Mouse (Mus musculus): ENCODE measurements around the gene Ina. TPM values are rescaled to one million over a fixed set of nuclear protein-coding genes. Genes with fewer than 3 reads are reported as not detected.

The Ina gene
- total RNA-seq, 2 experiments from 2014 or later = not detected

DNA sequence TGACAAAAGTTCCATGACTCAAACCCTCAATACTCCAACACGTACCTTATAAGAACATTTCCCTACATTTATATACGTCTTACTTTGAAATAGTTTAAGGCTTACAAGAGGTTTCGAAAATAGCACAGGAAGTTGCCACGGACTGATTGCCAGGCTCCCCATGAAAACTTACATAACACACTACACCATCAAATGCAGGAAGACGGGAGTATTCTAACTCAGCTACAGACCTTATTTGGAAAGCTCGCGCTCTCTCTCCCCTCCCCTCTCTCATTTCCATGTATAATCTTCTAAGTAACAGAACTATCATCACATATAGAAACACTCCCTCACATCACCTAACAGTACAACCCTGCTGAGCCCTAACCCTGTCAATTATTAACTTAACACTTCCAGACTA lies 5.1 kb upstream of the Ina start:
- ATAC-seq (replicated peaks; ENCODE audit: low FRiP score, poor library complexity, severe bottlenecking) = no peak

DNA sequence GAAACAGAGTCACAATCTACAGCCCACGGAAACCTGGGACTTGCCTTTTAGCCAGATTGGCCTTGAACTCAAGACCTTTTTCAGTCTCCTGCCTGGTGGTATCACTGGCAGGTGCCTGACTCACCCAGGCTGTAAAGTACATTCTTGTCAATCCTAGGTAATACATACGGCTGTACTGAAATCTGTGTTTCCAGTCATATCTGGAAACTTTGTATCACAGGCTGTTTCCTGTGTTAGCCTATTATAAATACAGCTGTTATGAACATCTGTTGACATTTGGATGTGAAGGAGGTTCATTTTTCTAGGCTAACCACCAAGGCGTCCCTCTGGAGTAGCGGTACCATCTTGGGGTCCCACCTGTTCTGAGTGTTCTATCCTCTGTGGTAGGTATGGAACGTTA lies 4.6 kb upstream of the Ina start:
- ATAC-seq (replicated peaks; ENCODE audit: low FRiP score, poor library complexity, severe bottlenecking) = no peak

DNA sequence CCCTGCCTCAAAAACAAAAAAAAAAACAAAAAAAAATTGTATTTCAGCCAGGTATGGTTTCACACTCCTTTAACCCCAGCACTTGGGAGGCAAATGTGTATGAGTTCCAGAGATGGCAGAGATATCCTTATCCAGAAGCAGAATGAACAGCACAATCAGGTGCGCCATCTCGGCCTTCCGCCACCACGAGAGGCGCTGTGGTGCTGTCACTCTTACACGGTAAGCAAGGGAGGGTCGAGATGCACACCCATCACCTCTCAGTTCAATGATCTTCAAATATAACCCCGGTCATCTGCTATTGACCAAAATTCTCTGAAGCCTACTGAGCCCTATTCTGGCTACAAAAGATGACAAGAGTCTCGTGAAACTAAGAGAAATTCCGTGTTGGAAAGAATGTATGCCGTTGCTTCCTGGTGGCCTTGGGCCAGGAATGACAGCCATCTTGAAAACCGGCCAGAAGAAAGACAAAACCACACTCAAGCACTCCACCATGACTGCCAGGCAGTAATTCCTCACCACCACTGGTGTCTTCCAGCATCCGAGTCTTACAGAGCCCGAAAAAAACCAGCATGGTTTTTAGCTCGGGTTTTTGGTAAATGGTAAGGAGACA lies 1.9 kb upstream of the Ina start:
- no peak for ATAC-seq (replicated peaks; ENCODE audit: low FRiP score, poor library complexity, severe bottlenecking)

DNA sequence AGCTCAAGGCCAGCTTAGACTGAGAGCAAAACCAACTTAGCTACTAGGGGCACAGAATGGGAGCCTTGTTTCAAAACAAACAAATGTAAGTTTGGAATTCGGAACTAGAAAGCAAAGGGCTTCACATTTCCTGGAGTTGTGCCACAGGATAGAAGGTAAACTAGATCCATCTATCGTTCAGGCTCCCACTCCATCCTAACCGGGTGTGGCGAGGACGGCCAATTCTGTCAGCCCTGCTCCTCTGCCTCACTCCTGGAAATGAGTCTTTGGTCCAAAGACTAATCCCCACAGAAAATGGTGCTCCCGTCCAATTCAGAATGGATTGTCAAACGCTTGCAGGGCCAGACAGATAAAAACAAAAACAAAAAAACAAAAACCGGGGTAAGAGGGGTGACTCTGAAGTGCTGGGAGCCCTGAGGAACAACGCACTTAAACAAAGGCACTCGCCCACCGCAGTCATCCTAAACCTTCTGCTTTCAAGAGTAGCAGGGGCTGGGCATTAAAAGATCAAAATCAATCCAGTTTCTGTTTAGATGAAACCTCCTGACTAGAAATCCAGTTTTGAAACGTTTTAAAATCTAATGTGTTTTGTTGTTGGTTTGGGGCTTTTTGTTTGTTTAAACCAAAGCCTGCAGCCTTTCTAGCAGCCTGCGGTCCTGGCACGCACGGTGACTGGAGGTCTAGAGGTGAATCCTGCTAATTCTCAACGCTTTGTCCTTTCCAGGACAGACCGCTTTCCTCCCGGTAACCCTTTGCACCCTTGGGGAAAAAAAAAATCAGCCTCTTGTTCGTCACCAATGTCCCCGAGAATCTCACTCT lies 949 bp upstream of the Ina start:
- no peak for ATAC-seq (replicated peaks; ENCODE audit: low FRiP score, poor library complexity, severe bottlenecking)

DNA sequence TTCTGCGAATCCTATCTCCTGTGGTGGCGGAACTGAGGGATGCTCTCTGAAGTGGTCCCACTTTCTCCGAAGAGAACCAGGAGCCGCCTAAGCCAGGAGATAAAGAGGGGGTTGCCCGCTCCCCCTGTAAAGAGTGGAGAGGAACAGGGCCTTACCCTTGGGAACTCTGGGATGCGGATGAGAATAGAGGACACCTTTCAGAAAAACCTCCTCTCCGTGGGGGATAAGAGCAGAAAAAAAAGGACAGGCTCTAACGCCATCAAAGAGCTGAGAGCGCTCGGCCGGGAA lies 395 bp upstream of the Ina start:
- no peak for ATAC-seq (replicated peaks; ENCODE audit: low FRiP score, poor library complexity, severe bottlenecking)

DNA sequence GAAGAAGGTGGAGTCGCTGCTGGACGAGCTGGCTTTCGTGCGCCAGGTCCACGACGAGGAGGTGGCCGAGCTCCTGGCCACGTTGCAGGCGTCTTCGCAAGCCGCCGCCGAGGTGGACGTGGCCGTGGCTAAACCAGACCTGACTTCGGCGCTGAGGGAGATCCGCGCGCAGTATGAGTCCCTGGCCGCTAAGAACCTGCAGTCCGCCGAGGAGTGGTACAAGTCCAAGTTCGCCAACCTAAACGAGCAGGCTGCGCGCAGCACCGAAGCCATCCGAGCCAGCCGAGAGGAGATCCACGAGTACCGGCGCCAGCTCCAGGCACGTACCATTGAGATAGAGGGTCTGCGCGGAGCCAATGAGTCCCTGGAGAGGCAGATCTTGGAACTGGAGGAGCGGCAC lies 898 bp downstream of the Ina start:
- ATAC-seq (replicated peaks; ENCODE audit: low FRiP score, poor library complexity, severe bottlenecking) = no peak

DNA sequence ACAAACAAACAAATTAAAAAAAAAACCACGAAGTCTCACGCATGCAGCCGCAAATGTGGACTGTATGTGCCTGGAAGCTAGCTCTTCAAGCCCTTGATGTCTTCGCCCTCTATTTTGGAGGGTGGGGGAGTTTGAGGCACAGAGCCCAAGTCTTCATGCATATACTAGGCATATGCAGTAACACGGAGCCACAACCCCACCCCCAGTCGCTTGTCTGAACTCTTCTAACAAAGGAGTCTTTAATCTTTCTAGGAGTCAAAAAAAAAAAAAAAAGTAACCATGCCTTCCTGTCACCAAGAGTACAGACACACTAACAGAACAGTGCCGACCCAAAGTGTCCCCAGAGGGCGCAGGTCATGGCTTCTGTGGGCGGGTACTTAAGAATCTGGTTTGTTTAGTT lies 1.5 kb downstream of the Ina start:
- ATAC-seq (replicated peaks; ENCODE audit: low FRiP score, poor library complexity, severe bottlenecking) = no peak

DNA sequence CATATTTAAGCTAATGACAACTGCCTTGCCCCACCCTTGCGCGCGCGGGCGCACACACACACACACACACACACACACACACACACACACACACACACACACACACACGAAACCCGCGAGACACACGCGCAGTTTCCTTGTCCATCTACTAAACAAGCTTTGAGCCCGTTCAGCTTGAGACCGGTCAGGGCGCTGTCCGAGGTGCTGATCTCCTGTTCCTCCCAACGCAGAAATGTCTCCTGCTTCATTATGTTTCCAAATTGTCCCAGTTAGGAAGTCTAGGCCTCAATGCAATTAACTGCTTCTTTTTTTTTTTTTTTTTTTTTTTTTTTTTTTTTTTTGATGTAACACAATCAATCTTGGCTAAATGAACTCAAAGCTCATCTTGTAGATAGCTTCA lies 2.0 kb downstream of the Ina start:
- ATAC-seq (replicated peaks; ENCODE audit: low FRiP score, poor library complexity, severe bottlenecking) = no peak

DNA sequence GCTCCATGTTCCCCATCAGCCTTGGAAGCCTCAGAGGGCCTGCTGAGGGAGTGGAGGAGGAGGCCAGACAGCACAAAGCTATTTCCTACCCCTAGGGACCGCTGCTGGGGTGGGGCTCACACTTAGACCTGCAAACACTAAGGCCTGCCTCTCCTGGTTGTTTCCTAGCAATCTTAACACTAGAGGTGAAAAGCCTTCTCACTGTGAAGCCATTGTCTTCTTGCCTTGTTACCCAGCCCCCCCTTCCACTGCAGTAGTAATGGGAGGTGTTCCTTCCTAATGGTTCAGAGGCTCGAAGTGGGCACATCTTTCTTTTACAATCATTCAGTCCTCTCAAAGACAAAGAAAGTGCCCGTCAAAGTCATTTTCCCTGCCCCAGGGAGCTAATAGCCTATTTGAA lies 3.3 kb downstream of the Ina start:
- ATAC-seq (replicated peaks; ENCODE audit: low FRiP score, poor library complexity, severe bottlenecking) = no peak

DNA sequence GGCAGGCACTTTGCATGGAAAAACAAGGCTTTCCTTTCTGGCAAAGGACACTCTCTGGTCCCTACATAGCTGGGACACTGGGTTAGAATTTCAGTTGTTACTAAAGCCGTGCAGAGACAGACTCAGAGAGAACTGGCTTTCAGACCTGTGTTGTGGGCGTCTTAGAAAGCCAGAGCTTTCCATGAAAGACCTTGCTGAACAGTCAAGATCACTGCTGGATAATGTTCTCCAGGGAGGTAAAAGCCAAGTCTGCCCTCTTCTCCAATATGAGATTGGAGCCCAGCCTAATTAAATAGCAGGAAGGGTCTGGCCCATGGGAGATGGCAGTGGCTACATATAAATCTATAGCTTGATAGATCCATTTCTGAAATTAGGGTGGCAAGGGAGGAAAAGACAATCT lies 3.8 kb downstream of the Ina start:
- ATAC-seq (replicated peaks; ENCODE audit: low FRiP score, poor library complexity, severe bottlenecking) = no peak

DNA sequence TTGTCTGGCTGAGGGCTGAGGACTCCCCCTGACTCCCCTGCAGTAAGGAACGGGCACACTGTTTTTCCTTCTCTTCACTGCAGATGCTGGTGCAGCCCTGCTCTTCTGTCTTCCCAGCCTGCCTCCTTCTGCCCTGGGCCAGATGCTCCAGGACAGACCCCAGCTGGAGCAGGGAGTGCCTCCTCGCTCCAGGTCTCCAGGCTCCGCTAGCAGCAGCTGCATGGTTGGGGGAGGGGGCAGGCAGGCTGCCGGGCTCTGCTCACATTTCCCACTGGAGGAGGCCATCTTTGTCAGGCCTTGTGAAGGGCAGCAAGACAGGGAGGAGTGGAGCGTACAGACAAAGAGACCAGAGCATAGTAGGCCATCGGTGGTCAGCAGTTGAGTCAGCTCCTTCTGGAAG lies 4.8 kb downstream of the Ina start:
- ATAC-seq (replicated peaks; ENCODE audit: low FRiP score, poor library complexity, severe bottlenecking) = no peak

DNA sequence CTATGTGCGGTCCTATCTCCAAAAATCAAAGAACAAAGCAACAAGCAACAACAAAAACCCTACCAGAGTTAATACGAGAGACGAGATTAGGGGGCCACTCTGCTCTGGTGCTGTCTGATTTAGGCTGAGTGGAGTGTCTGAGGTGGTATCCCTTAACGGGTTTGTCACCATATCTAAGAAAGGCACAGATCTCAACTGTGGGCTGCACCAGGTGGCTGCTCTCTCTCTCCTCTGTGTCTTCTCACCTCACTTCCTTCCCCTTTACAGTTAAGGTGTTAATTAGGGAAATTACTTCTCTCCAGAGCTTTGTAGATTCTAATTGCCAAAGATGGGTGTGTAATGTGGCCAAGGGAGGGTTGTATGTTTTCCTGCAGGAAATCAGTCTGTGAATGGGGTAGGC lies 8.2 kb downstream of the Ina start:
- no peak for ATAC-seq (replicated peaks; ENCODE audit: low FRiP score, poor library complexity, severe bottlenecking)

DNA sequence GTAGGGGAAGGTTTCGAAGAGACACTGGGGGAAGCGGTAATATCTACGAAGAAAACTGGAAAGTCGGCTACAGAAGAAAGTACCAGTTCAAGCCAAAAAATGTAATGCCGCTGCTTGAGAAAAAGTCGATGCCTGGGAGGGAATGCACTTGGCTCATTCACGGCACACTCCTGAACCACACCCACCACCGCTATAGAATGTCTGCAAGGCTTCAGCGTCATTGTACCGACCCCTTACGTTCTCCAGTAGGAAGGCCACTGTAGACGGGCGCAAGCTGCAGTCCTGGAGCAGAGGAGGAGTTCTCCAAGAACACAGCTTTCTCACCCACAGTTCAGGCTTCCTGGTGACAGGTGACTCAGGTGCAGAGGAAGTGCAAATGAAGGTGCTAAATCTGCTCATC lies 9.0 kb downstream of the Ina start:
- ATAC-seq (replicated peaks; ENCODE audit: low FRiP score, poor library complexity, severe bottlenecking) = no peak

DNA sequence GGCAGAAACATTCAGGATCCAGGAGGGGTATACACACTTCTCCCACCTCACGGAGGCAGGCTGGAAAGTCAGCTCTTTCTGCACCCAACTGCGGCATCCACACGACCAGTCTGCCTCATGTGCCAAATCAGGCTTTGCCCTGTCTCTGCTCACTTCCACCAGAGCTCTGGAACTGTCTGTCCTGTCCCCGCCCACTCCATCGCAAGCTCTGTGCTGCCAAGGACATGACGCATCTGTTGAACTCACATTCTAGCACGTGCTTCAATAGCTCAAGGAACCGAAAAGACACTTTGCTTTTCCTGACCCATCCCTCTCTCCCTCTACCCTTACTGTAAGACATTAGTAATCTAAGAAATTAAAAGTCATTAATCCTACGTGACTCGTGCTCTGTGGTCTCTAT lies 10.5 kb downstream of the Ina start:
- no peak for ATAC-seq (replicated peaks; ENCODE audit: low FRiP score, poor library complexity, severe bottlenecking)

DNA sequence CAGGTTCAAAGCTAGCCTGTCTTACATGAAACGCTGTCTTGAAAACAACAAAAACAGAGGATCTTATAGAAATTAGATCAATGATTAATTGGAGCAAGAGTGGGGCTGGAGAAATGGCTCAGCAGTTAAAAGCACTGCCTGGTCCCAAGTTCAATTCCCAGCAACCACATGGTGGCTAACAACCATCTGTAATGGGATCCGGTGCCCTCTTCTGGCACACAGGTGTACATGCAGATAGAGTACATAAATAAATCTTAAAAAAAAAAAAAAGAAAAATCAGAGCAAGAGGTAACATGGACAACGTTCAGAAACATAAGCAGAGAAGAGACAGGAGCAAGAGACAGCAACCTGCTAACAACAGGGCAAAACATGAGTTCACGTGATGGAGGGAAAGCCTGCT lies 12.0 kb downstream of the Ina start:
- ATAC-seq (replicated peaks; ENCODE audit: low FRiP score, poor library complexity, severe bottlenecking) = no peak

DNA sequence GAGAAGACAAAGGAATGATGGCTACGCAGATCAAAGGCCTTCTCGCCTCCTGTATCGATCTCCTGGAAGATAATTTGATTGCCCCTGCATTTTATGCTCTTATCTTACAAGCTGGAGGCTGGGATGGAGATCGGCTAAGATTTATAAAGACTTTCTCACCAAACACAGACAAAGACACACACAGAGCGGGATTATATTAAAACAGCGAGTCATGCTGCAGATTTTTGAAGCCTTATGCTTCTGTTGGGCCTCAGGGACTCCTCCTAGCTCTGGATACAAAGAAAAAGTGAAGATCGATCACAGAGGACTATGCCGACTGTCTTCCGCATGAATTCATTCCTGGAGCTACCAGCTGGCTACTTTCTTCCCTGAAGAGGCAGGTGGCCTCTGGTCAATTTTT lies 15.3 kb downstream of the Ina start:
- no peak for ATAC-seq (replicated peaks; ENCODE audit: low FRiP score, poor library complexity, severe bottlenecking)

DNA sequence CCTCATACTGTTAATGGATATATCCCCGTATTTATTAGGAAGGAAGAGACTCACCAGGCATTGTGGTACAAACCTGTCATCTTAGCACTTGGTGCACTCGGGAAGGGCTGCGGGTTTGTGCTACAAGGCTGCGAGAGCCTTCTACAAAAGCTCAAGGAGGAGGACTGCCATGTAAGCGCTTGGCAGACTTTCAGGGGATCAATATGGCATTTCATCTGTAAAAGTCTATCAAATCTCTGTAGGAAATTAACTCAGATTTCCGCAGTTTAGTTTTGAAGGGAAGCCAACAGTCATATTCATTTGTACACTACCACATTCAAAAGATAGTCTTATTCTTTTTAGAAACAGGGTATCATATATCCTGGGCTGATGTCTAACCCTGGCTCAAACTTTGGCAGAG lies 17.3 kb downstream of the Ina start:
- no peak for ATAC-seq (replicated peaks; ENCODE audit: low FRiP score, poor library complexity, severe bottlenecking)

DNA sequence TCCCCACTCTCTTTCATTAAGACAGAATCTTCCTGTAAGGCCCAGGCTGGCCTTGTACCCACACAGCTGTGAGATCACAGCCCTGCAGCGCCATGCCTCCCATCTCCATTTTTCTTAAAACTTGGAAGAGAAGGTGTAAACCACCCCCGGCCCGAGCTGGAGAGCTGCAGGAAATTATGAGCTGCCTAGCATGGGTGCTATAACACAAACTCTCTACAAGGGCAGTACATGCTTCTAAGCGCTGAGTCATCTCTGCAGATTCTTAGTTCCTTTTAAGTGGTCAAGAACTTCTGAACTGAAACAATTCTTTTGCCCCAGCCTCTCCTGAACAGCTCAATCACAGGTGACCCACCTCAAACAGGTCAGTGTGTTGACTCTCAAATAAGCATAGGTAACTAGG lies 20.4 kb downstream of the Ina start:
- ATAC-seq (replicated peaks; ENCODE audit: low FRiP score, poor library complexity, severe bottlenecking) = no peak

DNA sequence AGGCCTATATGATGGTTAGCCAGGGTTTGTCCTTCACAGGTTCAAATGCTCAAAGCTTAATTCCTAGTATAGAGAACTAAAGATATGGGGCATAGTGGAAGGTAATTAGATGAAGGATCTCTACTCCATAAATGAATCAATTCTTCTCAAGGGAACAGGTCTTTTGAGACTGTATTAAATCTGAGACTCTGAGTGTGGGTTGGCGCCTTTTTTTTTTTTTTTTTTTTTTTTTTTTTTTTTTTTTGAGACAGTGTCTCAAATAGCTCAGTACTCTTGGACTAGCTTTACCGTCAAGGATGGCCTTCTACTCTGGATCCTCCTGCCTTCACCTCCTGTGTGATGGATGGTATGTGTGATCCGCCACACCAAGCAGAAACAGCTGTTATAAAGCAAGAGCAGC lies 22.1 kb downstream of the Ina start:
- ATAC-seq (replicated peaks; ENCODE audit: low FRiP score, poor library complexity, severe bottlenecking) = no peak

DNA sequence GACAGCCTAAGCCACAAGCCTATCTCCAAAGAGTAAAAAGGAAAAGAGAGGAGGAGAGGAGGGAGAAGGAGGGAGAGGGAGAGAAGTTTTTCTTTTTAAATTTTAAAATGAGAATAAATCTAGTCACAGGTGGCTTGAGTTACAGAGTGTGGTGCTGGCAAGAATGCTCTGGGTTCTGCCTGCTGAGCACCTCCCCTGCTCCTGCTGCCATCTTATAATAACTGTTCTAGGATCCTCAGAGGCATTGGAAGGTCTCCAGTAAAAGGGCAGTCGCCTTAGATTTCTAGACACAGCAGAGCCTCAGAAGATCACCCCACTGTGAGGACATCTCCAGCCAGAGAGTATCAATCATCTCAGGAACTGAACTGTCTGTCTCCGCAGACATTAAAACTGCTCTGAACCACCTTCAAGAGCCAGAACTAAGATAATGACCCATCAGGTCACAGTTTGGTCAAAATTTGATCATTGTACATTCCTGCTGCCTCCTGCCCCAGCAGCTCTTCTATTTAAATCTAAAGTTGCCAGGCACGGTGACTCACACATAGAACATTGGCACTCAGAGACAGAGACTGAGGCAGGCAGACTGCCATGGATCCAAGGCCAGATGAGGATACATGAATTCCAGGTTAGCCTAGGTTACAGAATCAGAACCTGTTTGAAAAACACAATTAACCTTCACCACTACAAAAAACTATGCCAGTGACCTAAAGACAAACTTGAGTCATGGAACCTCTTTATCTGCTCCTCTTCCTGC lies 26.4 kb downstream of the Ina start:
- no peak for ATAC-seq (replicated peaks; ENCODE audit: low FRiP score, poor library complexity, severe bottlenecking)

DNA sequence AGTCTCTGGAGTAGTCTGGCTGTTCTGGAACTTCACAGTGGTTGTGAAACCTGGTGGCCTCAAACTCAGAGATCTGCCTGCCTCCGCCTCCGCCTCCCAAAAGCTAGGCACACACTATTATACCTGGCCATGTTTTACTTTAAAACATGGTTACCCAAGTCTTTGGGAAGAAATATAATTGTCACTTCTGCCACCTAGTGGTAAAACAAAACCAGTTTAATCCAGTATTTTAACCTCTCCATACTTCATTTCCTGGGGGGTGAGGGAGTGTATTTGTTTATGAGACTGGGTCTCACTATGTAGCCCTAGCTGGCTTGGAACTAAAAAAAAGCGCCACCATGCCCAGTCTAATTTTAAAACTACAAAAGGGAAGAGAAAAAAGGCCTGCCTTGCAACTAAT lies 29.1 kb downstream of the Ina start:
- no peak for ATAC-seq (replicated peaks; ENCODE audit: low FRiP score, poor library complexity, severe bottlenecking)
